Mouse (Mus musculus) kidney, postnatal 4 days (tissue): Measurements from ENCODE around the gene Gm21292.
"Not testable (repeated sequence)": the region's sequence is repeated elsewhere in the genome, so short reads cannot be mapped to it uniquely, and the experiment has no call there.

ENCODE experiments used
- DNase-seq, 2 experiments: peaks; one replicate each; pipeline ENCODE4 v3.0.0; 2021; ENCODE audit warnings: mixed read lengths in 2 of 2

The Gm21292 gene

GRCm38 (mm10) chrY:9133824-9134223 is at the start of gene Gm21292:
Gm21292 (minus strand) TSS chrY:9133924.
- DNase-seq: not testable (repeated sequence)
